Mouse (Mus musculus) heart, embryonic 16.5 days (tissue): Measurements from ENCODE around the gene Jmjd8. TPM values are rescaled to one million over a fixed set of nuclear protein-coding genes. Genes with fewer than 3 reads are reported as not detected.
A peak's percentile ranks its signal among the peaks of the same experiment; 100 is the strongest.

ENCODE experiments used
- ATAC-seq: fragments of 200-750 bp; cut with Nextera tagmentation; replicated peaks from 2 replicates; pipeline ENCODE4 v1.8.0; 2017; ENCODE audit warnings: moderate number of reproducible peaks; ENCODE audit not compliant: insufficient read depth, low FRiP score; ENCODE audit errors: extremely low read depth
- H3K27ac ChIP-seq: fragments of 300-500 bp; sonication (generic); 2 replicates; pipeline ENCODE4 v1.5.1; 2014; ENCODE audit warnings: mild to moderate bottlenecking, low read length, control low read depth, moderate library complexity
- H3K27me3 ChIP-seq: fragments of 300-500 bp; sonication (generic); 2 replicates; pipeline ENCODE4 v1.6.1; 2014; ENCODE audit warnings: low read length, mixed read lengths; ENCODE audit not compliant: control insufficient read depth, insufficient read depth
- H3K36me3 ChIP-seq: fragments of 300-500 bp; sonication (generic); 2 replicates; pipeline ENCODE4 v1.6.1; 2014; ENCODE audit not compliant: control insufficient read depth, insufficient read depth
- H3K4me1 ChIP-seq: fragments of 300-500 bp; sonication (generic); 2 replicates; pipeline ENCODE4 v1.6.1; 2014; ENCODE audit warnings: low read length, mixed read lengths; ENCODE audit not compliant: control insufficient read depth, insufficient read depth
- H3K4me2 ChIP-seq: fragments of 300-500 bp; sonication (generic); 2 replicates; pipeline ENCODE4 v1.6.1; 2014; ENCODE audit warnings: low read depth, mild to moderate bottlenecking, control low read depth, low read length
- H3K4me3 ChIP-seq: fragments of 300-500 bp; sonication (generic); 2 replicates; pipeline ENCODE4 v1.5.1; 2014; ENCODE audit warnings: mild to moderate bottlenecking, control low read depth, low read length
- H3K9ac ChIP-seq: fragments of 300-500 bp; sonication (generic); 2 replicates; pipeline ENCODE4 v1.6.1; 2014; ENCODE audit warnings: low read length, control low read depth
- H3K9me3 ChIP-seq: fragments of 300-500 bp; sonication (generic); replicated peaks from 2 replicates; pipeline ENCODE4 v1.6.1; 2016; ENCODE audit warnings: low read length; ENCODE audit not compliant: control insufficient read depth
- WGBS: fragments of 180-500 bp; shearing (Covaris S2); extraction: QIAGEN DNeasy Blood & Tissue Kit; methylation state at CpG from one replicate; pipeline ENCODE4 v1.1.7; 2014; 5-methylcytosine and 5-hydroxymethylcytosine counted together
- polyA plus RNA-seq: library from polyadenylated mRNA; unstranded; fragments of >200 nt; fragmentation: Nextera tagmentation; extraction: Ambion mirVana; gene quantifications from 2 replicates; pipeline ENCODE4 v1.2.1, GENCODE M21; 2015

The Jmjd8 gene
- polyA plus RNA-seq = 35.0 and 36.6 TPM in 2 replicates

- Histone ChIP-seq H3K4me2 (peak within 1 kb of the TSS; percentile 77), H3K9ac (peak within 1 kb of the TSS; percentile 89), H3K27me3 (no peaks in the 10 kb centered on the region), H3K9me3 (no peaks in the 10 kb centered on the region), H3K27ac (peak within 1 kb of the TSS; percentile 87), H3K36me3 (peaks cover 36% of the 10 kb centered on the region), H3K4me1 (peaks cover 48% of the 10 kb centered on the region), H3K4me3 (peak within 1 kb of the TSS; percentile 68)
- under 1% methylated on average over 32 of the region's 32 CpGs for WGBS
- ATAC-seq = no peak
Measured at GRCm38 (mm10) chr17:25828712-25829557, at the start of gene Jmjd8. Jmjd8 (plus strand) TSS chr17:25828867.

DNA sequence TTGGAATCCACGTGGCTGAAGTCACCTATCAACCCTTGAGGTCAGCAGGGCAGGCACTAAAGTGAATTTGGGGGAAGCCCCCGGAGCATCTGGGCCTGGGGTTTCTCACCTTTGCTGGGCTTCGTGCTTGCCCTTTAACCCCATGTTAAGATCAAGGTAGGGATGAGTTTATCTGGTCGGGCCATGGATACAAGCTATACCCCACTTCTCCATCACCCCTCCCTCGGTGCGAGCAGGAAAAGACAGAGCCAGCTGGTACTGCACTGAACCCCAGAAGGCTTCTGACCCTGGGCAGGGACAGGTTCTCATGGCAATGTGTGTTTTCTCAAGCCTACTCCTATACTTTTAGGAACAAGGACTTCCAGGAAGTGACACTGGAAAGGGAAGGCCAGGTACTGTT is 47.3 kb upstream of the Jmjd8 start:
- Histone ChIP-seq H3K4me3 (no peak overlapping the region), H3K9me3 (no peaks in the 10 kb centered on the region), H3K27me3 (no peaks in the 10 kb centered on the region), H3K4me1 (peaks cover 22% of the 10 kb centered on the region), H3K4me2 (no peak overlapping the region), H3K9ac (no peak overlapping the region), H3K27ac (no peak overlapping the region), H3K36me3 (peaks cover 37% of the 10 kb centered on the region)
- no peak for ATAC-seq
- WGBS = 75% methylated on average over 6 of the region's 6 CpGs

- ATAC-seq = no peak; the same call in 1 of the 2 replicates
- no peaks in the 10 kb centered on the region for H3K27me3 ChIP-seq
- 54% methylated on average over 7 of the region's 7 CpGs for WGBS
- H3K9ac ChIP-seq = 0 out of 2 replicates have a peak overlapping the region, but pooled peaks have one; percentile 4
- peaks cover 30% of the 10 kb centered on the region for H3K36me3 ChIP-seq
- peak overlapping the region; percentile 70 for H3K27ac ChIP-seq
- peaks cover 22% of the 10 kb centered on the region for H3K4me1 ChIP-seq
- H3K9me3 ChIP-seq = no peaks in the 10 kb centered on the region
- H3K4me3 ChIP-seq = no peak overlapping the region
- H3K4me2 ChIP-seq = no peak overlapping the region
Measured at GRCm38 (mm10) chr17:25783086-25783485, 45.6 kb upstream of the Jmjd8 start.

DNA sequence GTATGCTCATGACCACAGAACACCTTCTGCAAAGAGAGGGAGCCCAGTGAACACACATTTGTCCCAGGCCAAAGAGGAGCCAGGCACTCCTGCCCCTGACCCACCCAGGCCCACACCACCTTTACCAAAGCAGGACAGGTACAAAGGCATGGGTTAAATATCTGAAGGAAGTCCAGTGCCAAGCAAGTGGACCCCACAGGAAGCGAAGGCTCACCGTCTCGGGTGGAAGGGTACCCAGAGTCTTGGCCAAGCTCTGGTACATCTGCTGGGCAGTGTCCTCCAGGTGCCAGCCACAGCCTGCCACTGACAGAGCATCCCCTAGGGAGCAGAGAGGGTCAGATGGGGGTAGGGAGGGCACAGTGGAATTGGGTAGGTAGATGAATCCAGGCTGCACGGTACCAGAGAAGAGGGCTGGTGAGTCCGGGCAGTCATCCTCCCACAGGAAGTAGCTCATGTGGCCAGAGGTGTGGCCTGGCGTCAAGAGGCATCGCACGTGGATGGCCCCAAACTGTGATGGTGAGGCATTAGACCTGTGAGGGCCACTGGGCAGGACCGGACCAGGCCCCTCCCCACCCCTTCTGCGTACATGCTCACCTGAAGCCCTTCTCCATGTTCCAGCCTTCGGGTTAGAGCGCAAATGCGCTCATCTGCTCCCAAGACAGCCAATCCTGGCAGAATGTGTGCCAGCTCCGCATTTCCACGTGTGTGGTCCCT is 44.6 kb upstream of the Jmjd8 start:
- ATAC-seq = no peak
- Histone ChIP-seq H3K9ac (peak overlapping the region; percentile 77), H3K4me3 (peak overlapping the region; percentile 85), H3K36me3 (peaks cover 23% of the 10 kb centered on the region), H3K4me2 (peak overlapping the region; percentile 84), H3K9me3 (no peaks in the 10 kb centered on the region), H3K4me1 (peaks cover 22% of the 10 kb centered on the region), H3K27me3 (no peaks in the 10 kb centered on the region), H3K27ac (no peak overlapping the region; the same call in 1 of the 2 replicates)
- WGBS = 78% methylated on average over 15 of the region's 15 CpGs

GRCm38 (mm10) chr17:25785281-25785745 is 43.4 kb upstream of the Jmjd8 start, which contains the start of gene Haghl:
Haghl (minus strand) TSS chr17:25785673.
- WGBS = under 1% methylated on average over 23 of the region's 23 CpGs
- H3K9ac ChIP-seq = peak within 1 kb of the TSS; percentile 77
- H3K4me2 ChIP-seq = peak within 1 kb of the TSS; percentile 84
- peaks cover 22% of the 10 kb centered on the region for H3K4me1 ChIP-seq
- no peaks in the 10 kb centered on the region for H3K27me3 ChIP-seq
- H3K27ac ChIP-seq = peak within 1 kb of the TSS; percentile 94
- H3K36me3 ChIP-seq = peaks cover 16% of the 10 kb centered on the region
- H3K9me3 ChIP-seq = no peaks in the 10 kb centered on the region
- peak; percentile 88 for ATAC-seq
- peak within 1 kb of the TSS; percentile 85 for H3K4me3 ChIP-seq

- peak within 1 kb of the TSS; percentile 84 for H3K4me2 ChIP-seq
- H3K9ac ChIP-seq = peak within 1 kb of the TSS; percentile 77
- no peaks in the 10 kb centered on the region for H3K9me3 ChIP-seq
- no peak for ATAC-seq
- peaks cover 27% of the 10 kb centered on the region for H3K4me1 ChIP-seq
- H3K27me3 ChIP-seq = no peaks in the 10 kb centered on the region
- peak within 1 kb of the TSS; percentile 85 for H3K4me3 ChIP-seq
- WGBS = 66% methylated on average over 3 of the region's 3 CpGs
- H3K27ac ChIP-seq = peak within 1 kb of the TSS; percentile 94
- H3K36me3 ChIP-seq = peaks cover 13% of the 10 kb centered on the region
Measured at GRCm38 (mm10) chr17:25786280-25786679, 42.4 kb upstream of the Jmjd8 start, which contains the start of gene Ccdc78. Ccdc78 (plus strand) TSS chr17:25786580.

GRCm38 (mm10) chr17:25786781-25787504 is 41.7 kb upstream of the Jmjd8 start:
- no peak overlapping the region for H3K27ac ChIP-seq
- peaks cover 8% of the 10 kb centered on the region for H3K36me3 ChIP-seq
- H3K27me3 ChIP-seq = no peaks in the 10 kb centered on the region
- no peak overlapping the region for H3K4me2 ChIP-seq
- no peak overlapping the region for H3K9ac ChIP-seq
- H3K4me3 ChIP-seq = no peak overlapping the region
- H3K9me3 ChIP-seq = no peaks in the 10 kb centered on the region
- no peak for ATAC-seq
- peaks cover 31% of the 10 kb centered on the region for H3K4me1 ChIP-seq
- WGBS = 88% methylated on average over 9 of the region's 9 CpGs

GRCm38 (mm10) chr17:25791320-25791842 is 37.3 kb upstream of the Jmjd8 start:
- WGBS = 28% methylated on average over 19 of the region's 19 CpGs
- ATAC-seq = no peak
- H3K9ac ChIP-seq = peak overlapping the region; percentile 91
- H3K4me1 ChIP-seq = peaks cover 26% of the 10 kb centered on the region
- no peaks in the 10 kb centered on the region for H3K36me3 ChIP-seq
- no peaks in the 10 kb centered on the region for H3K27me3 ChIP-seq
- H3K9me3 ChIP-seq = no peaks in the 10 kb centered on the region
- peak overlapping the region; percentile 91 for H3K4me3 ChIP-seq
- peak overlapping the region; percentile 96 for H3K4me2 ChIP-seq
- H3K27ac ChIP-seq = peak overlapping the region; percentile 95; the same call in 1 of the 2 replicates
